ENCODE assay signal across 24 mouse cellular contexts in genomic region chr2:155505811-155506210, GRCm38 (mm10). TPM values are rescaled to one million over a fixed set of nuclear protein-coding genes. Genes with fewer than 3 reads are reported as not detected.
A peak's percentile ranks its signal among the peaks of the same experiment; 100 is the strongest.
DNase-seq lines count a peak whose midpoint lies in the region; ATAC-seq and TF ChIP-seq lines count a peak whose summit lies in the region.
"Had no signal": no experiment of that assay in that cellular context is flagged by ENCODE, and none has a peak within 500 bp of the region (broad histone marks: within the 10 kb centered on the region; RNA-seq: fewer than 3 reads in every experiment).

No protein-coding gene starts in this region.

- H3K9me3 ChIP-seq in forebrain, embryonic 10.5 days: no peaks in the 10 kb centered on the region
- no peaks in the 10 kb centered on the region for H3K9me3 ChIP-seq in forebrain, embryonic 13.5 days (replicated peaks)
- H3K9me3 ChIP-seq: forebrain, embryonic 15.5 days; heart, embryonic 10.5 days; heart, embryonic 13.5 days; hindbrain, embryonic 12.5 days; intestine, embryonic 15.5 days had no signal

- H3K36me3 ChIP-seq in forebrain, embryonic 10.5 days (replicated peaks): peaks cover 8% of the 10 kb centered on the region
- H3K36me3 ChIP-seq in forebrain, embryonic 13.5 days (ENCODE audit: poor library complexity, severe bottlenecking): peaks cover 36% of the 10 kb centered on the region
- H3K36me3 ChIP-seq: heart, embryonic 13.5 days; intestine, embryonic 15.5 days had no signal

- no peak overlapping the region for H3K4me2 ChIP-seq in forebrain, embryonic 13.5 days
- H3K4me2 ChIP-seq: forebrain, embryonic 15.5 days; heart, embryonic 13.5 days; hindbrain, embryonic 12.5 days; intestine, embryonic 15.5 days had no signal

- no peak overlapping the region for H3K9ac ChIP-seq in forebrain, embryonic 13.5 days
- H3K9ac ChIP-seq: forebrain, embryonic 15.5 days; heart, embryonic 13.5 days; hindbrain, embryonic 12.5 days; intestine, embryonic 15.5 days had no signal

- H3K27me3 ChIP-seq in forebrain, embryonic 10.5 days (ENCODE audit: poor library complexity, severe bottlenecking): no peaks in the 10 kb centered on the region
- H3K27me3 ChIP-seq in forebrain, embryonic 13.5 days: no peaks in the 10 kb centered on the region
- H3K27me3 ChIP-seq: forebrain, embryonic 15.5 days; hindbrain, embryonic 12.5 days; intestine, embryonic 15.5 days had no signal

- H3K27ac ChIP-seq in forebrain, embryonic 10.5 days: no peak overlapping the region
- H3K27ac ChIP-seq in forebrain, embryonic 13.5 days: no peak overlapping the region
- peak overlapping the region; percentile 69; the same call in 1 of the 2 replicates for H3K27ac ChIP-seq in layer of hippocampus, adult 2 months
- H3K27ac ChIP-seq: forebrain, embryonic 15.5 days; heart, embryonic 10.5 days; heart, embryonic 13.5 days; hindbrain, embryonic 12.5 days; intestine, embryonic 15.5 days had no signal

- no peak for ATAC-seq in forebrain, embryonic 13.5 days
- ATAC-seq: activated CD4-positive, CD25-positive, alpha-beta regulatory T cell, adult 4 months; forebrain, embryonic 15.5 days; hindbrain, embryonic 16.5 days; intestine, embryonic 15.5 days had no signal

- no peak overlapping the region for H3K4me3 ChIP-seq in forebrain, embryonic 10.5 days
- no peak overlapping the region for H3K4me3 ChIP-seq in forebrain, embryonic 13.5 days
- no peak overlapping the region for H3K4me3 ChIP-seq in layer of hippocampus, adult 2 months
- H3K4me3 ChIP-seq: forebrain, embryonic 15.5 days; heart, embryonic 10.5 days; heart, embryonic 13.5 days; hindbrain, embryonic 12.5 days; intestine, embryonic 15.5 days had no signal

- no peak for TF ChIP-seq CTCF in layer of hippocampus, adult 2 months (conservative IDR thresholded peaks at IDR 0.05)

- peaks cover 19% of the 10 kb centered on the region for H3K4me1 ChIP-seq in forebrain, embryonic 10.5 days
- peaks cover 22% of the 10 kb centered on the region for H3K4me1 ChIP-seq in forebrain, embryonic 13.5 days
- H3K4me1 ChIP-seq: intestine, embryonic 15.5 days had no signal

- peak; percentile 12 for DNase-seq in forebrain, embryonic 10.5 days (ENCODE audit: extremely low spot score, low spot score)
- no peak for DNase-seq in layer of hippocampus, adult 2 months (ENCODE audit: low spot score in 2 of 2)
- DNase-seq in layer of hippocampus, adult 11-12 months (ENCODE audit: low spot score): no peak
- peak; percentile 51 for DNase-seq in ZHBTc4 (ENCODE audit: low read depth, low spot score)
- DNase-seq in c-Kit-positive CD71-positive TER-119-positive erythroid progenitor cells, embryonic 14.5 days (ENCODE audit: low spot score): no peak
- DNase-seq: adrenal gland, adult 8-10 months; adrenal gland, postnatal 25 days; cerebellum, adult 18-20 months; cerebellum, adult 9-10 months; cerebellum, postnatal 14 days; gastrocnemius, postnatal 10 days; gastrocnemius, postnatal 36 days; heart, adult 18-20 months; heart, postnatal 14 days; heart, postnatal 4 days; kidney, adult 11 months had no signal

- WGBS in forebrain, embryonic 10.5 days: 89% methylated on average over 9 of the region's 9 CpGs
- 95% methylated on average over 9 of the region's 9 CpGs for WGBS in forebrain, embryonic 13.5 days

RNA-seq across cellular contexts. Expression of gene Acss2, which starts 11.9 kb away (rescaled TPM):
- polyA plus RNA-seq in forebrain, embryonic 10.5 days (2016; fragmentation: Nextera tagmentation; extraction: Ambion mirVana): 13.1 and 14.3 TPM in 2 replicates
- 19.0 and 22.8 TPM in 2 replicates for polyA plus RNA-seq in forebrain, embryonic 13.5 days (2015; fragmentation: Nextera tagmentation; extraction: Ambion mirVana)
- 10 to 100 TPM; 62.6 to 70.8 TPM for total RNA-seq in layer of hippocampus, adult 2 months (2021)

RNA-seq across cellular contexts. Expression of gene Ggt7, which starts 12.2 kb away (rescaled TPM):
- 9.8 and 10.9 TPM in 2 replicates for polyA plus RNA-seq in forebrain, embryonic 10.5 days (2016; fragmentation: Nextera tagmentation; extraction: Ambion mirVana)
- polyA plus RNA-seq in forebrain, embryonic 13.5 days (2015; fragmentation: Nextera tagmentation; extraction: Ambion mirVana): 33.7 and 39.4 TPM in 2 replicates
- 100 to 1,000 TPM; 114 to 124 TPM for total RNA-seq in layer of hippocampus, adult 2 months (2021)

RNA-seq across cellular contexts. Expression of gene Ncoa6, which starts 32.1 kb away (rescaled TPM):
- 22.9 and 23.7 TPM in 2 replicates for polyA plus RNA-seq in forebrain, embryonic 10.5 days (2016; fragmentation: Nextera tagmentation; extraction: Ambion mirVana)
- polyA plus RNA-seq in forebrain, embryonic 13.5 days (2015; fragmentation: Nextera tagmentation; extraction: Ambion mirVana): 29.6 and 30.5 TPM in 2 replicates
- total RNA-seq in layer of hippocampus, adult 2 months (2021): 10 to 100 TPM; 70.4 to 76.3 TPM

Comparison
In these comparisons a context has a peak if more than half of its experiments do, and no peak if none do; other contexts are left out.
1. DNase-seq: peak in forebrain, embryonic 10.5 days (single experiment) and ZHBTc4 (single experiment); none in layer of hippocampus, adult 2 months (0 of 2), layer of hippocampus, adult 11-12 months (single experiment) and c-Kit-positive CD71-positive TER-119-positive erythroid progenitor cells, embryonic 14.5 days (single experiment).